Mouse (Mus musculus) midbrain, embryonic 14.5 days (tissue): ENCODE results near the gene Gli3. TPM values are rescaled to one million over a fixed set of nuclear protein-coding genes. Genes with fewer than 3 reads are reported as not detected.
A peak's percentile ranks its signal among the peaks of the same experiment; 100 is the strongest.

Source experiments
- ATAC-seq: fragments of 200-750 bp; cut with Nextera tagmentation; 2 replicates; pipeline ENCODE4 v1.8.0; 2017; ENCODE audit warnings: moderate number of reproducible peaks, moderate library complexity; ENCODE audit not compliant: low FRiP score, low TSS enrichment
- DNase-seq: peaks from one replicate; pipeline ENCODE4 v3.0.0-alpha.2; 2015
- H3K27ac ChIP-seq: fragments of 300-500 bp; sonication (generic); replicated peaks from 2 replicates; pipeline ENCODE4 v1.5.1; 2014; ENCODE audit warnings: mild to moderate bottlenecking, low read depth, low read length, moderate library complexity
- H3K27me3 ChIP-seq: fragments of 300-500 bp; sonication (generic); 2 replicates; pipeline ENCODE4 v1.6.1; 2014; ENCODE audit warnings: low read length, control low read depth, mixed read lengths; ENCODE audit not compliant: control insufficient read depth, insufficient read depth
- H3K36me3 ChIP-seq: fragments of 300-500 bp; sonication (generic); 2 replicates; pipeline ENCODE4 v1.6.1; 2014; ENCODE audit warnings: low read length, control low read depth; ENCODE audit not compliant: control insufficient read depth, insufficient read depth
- H3K4me1 ChIP-seq: fragments of 300-500 bp; sonication (generic); 2 replicates; pipeline ENCODE4 v1.6.1; 2014; ENCODE audit warnings: mild to moderate bottlenecking, antibody characterized with exemption, low read length, control low read depth; ENCODE audit not compliant: control insufficient read depth, insufficient read depth
- H3K4me2 ChIP-seq: fragments of 300-500 bp; sonication (generic); 2 replicates; pipeline ENCODE4 v1.6.1; 2014; ENCODE audit warnings: mild to moderate bottlenecking, low read length, moderate library complexity
- H3K4me3 ChIP-seq: fragments of 300-500 bp; sonication (generic); replicated peaks from 2 replicates; pipeline ENCODE4 v1.5.1; 2014; ENCODE audit warnings: low read depth, low read length
- H3K9ac ChIP-seq: fragments of 300-500 bp; sonication (generic); replicated peaks from 2 replicates; pipeline ENCODE4 v1.6.1; 2014; ENCODE audit warnings: mild to moderate bottlenecking, low read length, moderate library complexity
- H3K9me3 ChIP-seq: fragments of 300-500 bp; sonication (generic); 2 replicates; pipeline ENCODE4 v1.6.1; 2016; ENCODE audit warnings: low read length, control low read depth, mixed read lengths; ENCODE audit not compliant: control insufficient read depth
- WGBS: fragments of 180-500 bp; shearing (Covaris S2); extraction: QIAGEN DNeasy Blood & Tissue Kit; methylation state at CpG from one replicate; pipeline ENCODE4 v1.1.7; 2014; 5-methylcytosine and 5-hydroxymethylcytosine counted together
- polyA plus RNA-seq: library from polyadenylated mRNA; unstranded; fragments of >200 nt; fragmentation: Nextera tagmentation; extraction: Ambion mirVana; gene quantifications from 2 replicates; pipeline ENCODE4 v1.2.1, GENCODE M21; 2014

Gene Gli3
- polyA plus RNA-seq, 1 experiment from 2014 or later: 14.1 TPM

DNA sequence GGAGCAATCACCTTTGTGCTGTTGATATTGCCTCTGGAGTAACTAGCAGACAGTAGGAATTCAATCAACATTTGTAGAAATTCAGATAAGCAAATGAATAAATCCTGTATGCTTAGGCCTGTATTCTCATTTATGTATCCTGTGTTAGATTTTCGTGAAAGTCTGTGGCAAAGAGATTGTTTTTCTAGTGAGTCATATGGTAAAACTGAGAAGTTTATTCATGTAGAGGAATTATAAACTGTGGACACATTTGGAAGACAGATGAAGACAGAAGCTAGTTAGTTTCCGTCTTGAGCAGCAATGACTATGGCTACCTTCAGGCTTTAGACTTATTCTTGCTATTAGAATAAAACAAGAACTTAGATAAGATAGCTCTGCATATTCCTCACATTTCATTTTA, 122.9 kb downstream of the Gli3 start:
- Histone ChIP-seq H3K9ac (no peak overlapping the region), H3K4me2 (no peak overlapping the region), H3K27me3 (no peaks in the 10 kb centered on the region), H3K4me1 (no peaks in the 10 kb centered on the region), H3K36me3 (no peaks in the 10 kb centered on the region), H3K9me3 (no peaks in the 10 kb centered on the region), H3K4me3 (no peak overlapping the region), H3K27ac (no peak overlapping the region)
- ATAC-seq: no peak
- 88% methylated on average over 2 of the region's 2 CpGs for WGBS
- DNase-seq: no peak

DNA sequence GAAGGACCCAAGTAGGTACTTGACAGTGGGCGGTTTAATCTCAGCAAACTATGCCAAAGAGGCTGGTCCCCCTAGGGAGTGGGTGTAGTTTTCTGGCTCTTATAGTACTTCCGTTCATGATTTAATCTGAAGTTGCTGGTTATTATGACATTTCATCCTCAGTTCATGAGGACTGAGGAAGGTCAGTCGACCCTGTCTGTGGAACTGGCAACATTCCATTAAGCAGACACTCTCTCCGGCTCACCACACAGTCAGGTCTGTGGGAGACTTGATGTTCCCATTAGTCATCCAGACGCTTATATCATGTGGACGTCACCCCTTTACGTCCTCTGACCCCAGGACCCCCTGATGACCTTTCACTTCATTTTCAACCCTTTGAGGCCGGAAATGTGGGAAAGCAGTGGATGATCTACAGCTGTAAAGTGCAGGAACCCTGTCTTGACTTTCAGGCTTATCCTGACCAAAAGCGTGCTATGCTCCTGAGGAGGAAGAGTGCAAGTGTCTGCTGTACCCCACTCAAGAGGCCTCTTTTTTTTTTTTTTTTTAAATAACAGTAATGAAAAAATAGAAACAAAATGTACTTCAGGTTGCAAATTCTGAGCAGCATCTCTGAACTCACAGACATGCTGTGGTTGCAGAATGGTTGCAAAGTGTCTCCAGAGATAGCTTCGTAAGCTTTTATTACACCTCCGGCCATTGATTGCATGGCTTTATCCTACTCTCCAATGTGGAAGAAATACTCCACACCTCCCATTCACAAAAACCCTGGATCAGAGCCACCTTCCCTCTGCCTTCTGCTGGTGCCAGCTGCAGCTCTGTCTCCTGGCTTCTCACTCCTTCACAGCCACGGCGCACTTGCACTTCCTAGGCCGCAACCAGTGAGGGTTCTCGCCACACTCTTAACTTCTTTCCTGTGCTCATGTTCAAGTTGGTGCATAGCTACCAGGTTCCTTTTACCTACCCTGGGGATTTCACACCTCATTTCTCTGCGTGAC, 125.5 kb downstream of the Gli3 start:
- WGBS: 80% methylated on average over 16 of the region's 16 CpGs
- Histone ChIP-seq H3K9me3 (no peaks in the 10 kb centered on the region), H3K4me3 (no peak overlapping the region), H3K27me3 (no peaks in the 10 kb centered on the region), H3K4me2 (no peak overlapping the region), H3K27ac (no peak overlapping the region), H3K9ac (no peak overlapping the region), H3K36me3 (no peaks in the 10 kb centered on the region), H3K4me1 (no peaks in the 10 kb centered on the region)
- no peak for ATAC-seq
- peak; percentile 35 for DNase-seq

DNA sequence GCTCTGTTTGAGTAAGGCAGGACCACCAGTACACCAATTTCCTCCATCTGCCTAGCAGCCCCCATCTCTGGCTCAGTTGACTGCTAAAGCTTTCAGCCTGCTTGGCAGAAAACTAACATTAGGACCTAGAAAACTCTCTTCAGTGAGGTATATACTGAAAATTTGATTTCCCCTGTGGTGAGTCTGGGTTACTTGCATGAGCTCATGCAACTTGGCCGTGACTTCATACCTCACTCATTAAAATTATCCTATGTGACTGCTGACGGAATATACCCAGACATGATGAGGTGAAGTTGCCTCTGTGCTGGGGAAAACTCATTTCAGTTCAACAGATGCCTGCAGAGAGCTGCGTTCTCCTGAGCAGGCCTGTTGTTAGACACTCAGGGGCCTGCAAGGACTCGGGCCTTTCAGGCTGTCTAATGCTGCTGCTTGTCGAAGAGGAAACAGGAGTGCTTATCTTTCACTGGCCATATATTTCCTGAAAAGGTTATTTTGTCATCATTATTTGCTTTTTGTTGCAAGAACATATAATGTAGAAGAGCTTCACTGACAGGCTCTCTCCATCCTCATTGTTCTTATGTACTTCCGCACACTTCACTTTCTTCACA, 127.4 kb downstream of the Gli3 start:
- Histone ChIP-seq H3K4me1 (no peaks in the 10 kb centered on the region), H3K9ac (no peak overlapping the region), H3K4me2 (no peak overlapping the region), H3K27ac (no peak overlapping the region), H3K36me3 (no peaks in the 10 kb centered on the region), H3K4me3 (no peak overlapping the region), H3K9me3 (no peaks in the 10 kb centered on the region), H3K27me3 (no peaks in the 10 kb centered on the region)
- no peak for DNase-seq
- ATAC-seq: no peak
- WGBS: 83% methylated on average over 6 of the region's 6 CpGs

DNA sequence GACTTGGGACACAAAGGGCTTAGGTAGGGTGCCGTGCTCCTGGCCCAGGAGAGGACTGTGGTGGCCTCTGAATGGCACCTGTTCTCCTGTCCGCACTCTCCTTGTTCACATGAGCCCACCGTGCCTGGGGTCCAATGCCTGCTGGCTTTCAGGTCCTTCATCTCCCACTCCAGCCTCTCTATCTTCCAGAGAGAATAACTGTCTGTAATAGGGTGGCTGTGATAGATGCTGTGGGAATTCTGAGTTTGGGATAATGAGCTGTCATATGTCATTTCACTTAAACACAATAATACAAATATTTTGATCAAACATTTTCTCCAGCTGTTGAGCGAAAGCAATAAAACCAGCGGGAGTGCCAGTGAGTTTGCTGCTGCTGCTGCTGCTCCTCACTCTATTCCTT, 133.6 kb downstream of the Gli3 start:
- Histone ChIP-seq H3K27me3 (no peaks in the 10 kb centered on the region), H3K27ac (no peak overlapping the region), H3K4me3 (no peak overlapping the region), H3K36me3 (no peaks in the 10 kb centered on the region), H3K4me2 (no peak overlapping the region), H3K9ac (no peak overlapping the region), H3K9me3 (no peaks in the 10 kb centered on the region), H3K4me1 (peaks cover 6% of the 10 kb centered on the region; the same call in 1 of the 2 replicates)
- ATAC-seq: no peak; the same call in 1 of the 2 replicates
- DNase-seq: peak; percentile 30
- WGBS: 67% methylated on average over 5 of the region's 5 CpGs

DNA sequence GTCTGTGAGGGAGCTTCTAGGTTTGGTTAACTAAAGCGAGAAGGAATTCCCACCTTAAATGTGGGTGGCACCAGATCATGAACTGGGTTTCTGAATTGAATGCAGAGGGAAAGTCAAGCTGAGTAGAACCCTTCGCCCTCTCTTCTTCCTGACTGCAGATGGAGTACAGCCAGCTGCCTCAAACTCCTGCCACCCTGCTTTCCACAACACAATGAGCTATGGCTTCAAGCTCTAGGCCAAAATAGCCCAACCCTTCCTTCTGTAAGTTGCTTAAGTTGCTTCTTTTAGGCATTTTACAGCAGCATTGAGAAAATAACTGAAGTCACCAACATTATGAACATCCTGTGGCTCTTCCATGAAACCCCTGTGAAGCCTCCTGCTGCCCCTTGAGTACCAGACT, 136.7 kb downstream of the Gli3 start:
- H3K9me3 ChIP-seq: no peaks in the 10 kb centered on the region
- H3K4me1 ChIP-seq: peaks cover 28% of the 10 kb centered on the region
- H3K27me3 ChIP-seq: no peaks in the 10 kb centered on the region
- H3K4me2 ChIP-seq: no peak overlapping the region
- H3K4me3 ChIP-seq: no peak overlapping the region
- ATAC-seq: no peak
- DNase-seq: no peak
- no peaks in the 10 kb centered on the region for H3K36me3 ChIP-seq
- WGBS: 86% methylated on average over 2 of the region's 2 CpGs
- H3K9ac ChIP-seq: no peak overlapping the region
- no peak overlapping the region for H3K27ac ChIP-seq

DNA sequence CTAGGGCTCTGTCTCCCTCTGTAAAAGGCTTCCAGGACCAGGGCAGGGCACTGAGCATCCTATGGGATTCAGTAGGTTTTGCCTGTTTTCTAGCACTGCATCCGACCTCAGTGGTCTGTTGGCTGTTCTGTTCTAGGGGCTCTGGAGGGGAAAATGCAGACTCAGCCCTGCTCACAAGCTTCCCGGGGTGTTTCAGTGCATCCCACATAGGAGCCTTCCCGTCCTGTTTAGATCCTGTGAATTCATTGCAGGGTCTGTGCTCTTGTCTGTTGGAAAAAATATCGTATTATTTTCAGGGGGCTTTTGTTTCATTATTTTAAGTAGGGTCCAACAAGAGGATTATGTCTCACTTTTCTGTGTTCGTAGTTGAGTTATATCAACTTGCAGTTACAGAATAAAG, 139.1 kb downstream of the Gli3 start:
- H3K4me2 ChIP-seq: no peak overlapping the region
- no peak overlapping the region for H3K4me3 ChIP-seq
- H3K27me3 ChIP-seq: no peaks in the 10 kb centered on the region
- H3K36me3 ChIP-seq: no peaks in the 10 kb centered on the region
- H3K9me3 ChIP-seq: no peaks in the 10 kb centered on the region
- 3% methylated on average over 5 of the region's 5 CpGs for WGBS
- no peak for ATAC-seq
- no peak overlapping the region for H3K9ac ChIP-seq
- DNase-seq: no peak
- H3K4me1 ChIP-seq: peaks cover 21% of the 10 kb centered on the region
- H3K27ac ChIP-seq: 0 out of 2 replicates have a peak overlapping the region, but pooled peaks have one; percentile 33

DNA sequence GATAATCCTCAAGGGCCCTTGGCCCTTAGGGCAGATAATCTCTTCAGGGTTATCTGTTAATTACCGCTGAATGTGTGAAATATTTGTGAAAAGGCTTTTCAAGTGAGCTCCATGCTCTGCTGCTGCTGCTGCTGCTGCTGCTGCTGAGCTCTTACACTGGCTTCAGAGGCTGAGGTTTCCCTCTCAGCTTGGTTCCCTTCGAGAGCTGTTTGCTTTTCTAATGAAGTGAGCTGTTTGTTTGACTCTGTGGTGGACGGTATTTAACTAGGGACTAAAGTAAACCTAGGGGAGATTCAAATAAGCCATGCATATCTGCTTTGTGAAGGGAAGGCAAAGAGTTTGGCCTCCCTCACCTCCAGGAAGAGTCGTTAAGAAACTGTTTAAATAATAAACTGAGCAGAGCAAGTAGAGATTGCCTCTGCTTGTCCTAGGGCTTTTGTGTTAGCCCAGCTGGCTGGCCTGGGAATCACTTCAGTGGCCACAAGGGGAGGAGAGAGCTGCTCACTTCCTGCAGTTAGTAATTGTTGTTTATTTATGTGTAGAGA, 139.7 kb downstream of the Gli3 start:
- no peak overlapping the region for H3K4me3 ChIP-seq
- H3K4me2 ChIP-seq: no peak overlapping the region
- H3K4me1 ChIP-seq: peaks cover 21% of the 10 kb centered on the region
- peak; percentile 65 for DNase-seq
- peak overlapping the region; percentile 14; the same call in 1 of the 2 replicates for H3K27ac ChIP-seq
- no peaks in the 10 kb centered on the region for H3K9me3 ChIP-seq
- H3K27me3 ChIP-seq: no peaks in the 10 kb centered on the region
- no peak; the same call in 1 of the 2 replicates for ATAC-seq
- WGBS: under 1% methylated on average over 4 of the region's 4 CpGs
- no peaks in the 10 kb centered on the region for H3K36me3 ChIP-seq
- no peak overlapping the region for H3K9ac ChIP-seq

DNA sequence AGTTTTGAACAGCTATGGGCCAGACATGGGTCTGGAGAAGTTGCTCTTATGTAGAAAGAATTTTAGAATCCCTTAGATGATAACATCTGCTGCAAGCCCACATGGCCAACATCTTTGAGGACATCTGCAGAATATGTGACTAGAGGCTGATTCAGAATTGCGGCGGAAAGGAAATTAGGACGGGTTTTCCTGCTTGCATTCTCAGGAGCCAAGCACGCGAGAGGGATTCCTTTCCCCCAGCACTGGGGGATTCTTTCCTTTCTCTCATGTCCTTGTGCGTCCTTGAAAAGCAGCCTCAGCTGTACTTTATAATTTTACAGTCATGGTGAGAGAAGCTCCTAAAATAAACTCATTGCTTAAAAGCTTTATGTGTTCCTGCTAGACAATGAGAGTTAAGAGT, 141.0 kb downstream of the Gli3 start:
- no peak overlapping the region for H3K27ac ChIP-seq
- DNase-seq (no peak), ATAC-seq (no peak)
- H3K36me3 ChIP-seq: no peaks in the 10 kb centered on the region
- H3K4me2 ChIP-seq: no peak overlapping the region
- H3K27me3 ChIP-seq: no peaks in the 10 kb centered on the region
- 26% methylated on average over 6 of the region's 6 CpGs for WGBS
- no peak overlapping the region for H3K9ac ChIP-seq
- no peak overlapping the region for H3K4me3 ChIP-seq
- H3K9me3 ChIP-seq: no peaks in the 10 kb centered on the region
- peaks cover 21% of the 10 kb centered on the region for H3K4me1 ChIP-seq
